Mouse (Mus musculus): ENCODE measurements at regions not wholly inside any gene's neighbourhood (a gene's known extent, or its start where the extent isn't known, plus 50 kb on each side); places are given as distances from the start of the nearest gene placed in this dataset.

DNA sequence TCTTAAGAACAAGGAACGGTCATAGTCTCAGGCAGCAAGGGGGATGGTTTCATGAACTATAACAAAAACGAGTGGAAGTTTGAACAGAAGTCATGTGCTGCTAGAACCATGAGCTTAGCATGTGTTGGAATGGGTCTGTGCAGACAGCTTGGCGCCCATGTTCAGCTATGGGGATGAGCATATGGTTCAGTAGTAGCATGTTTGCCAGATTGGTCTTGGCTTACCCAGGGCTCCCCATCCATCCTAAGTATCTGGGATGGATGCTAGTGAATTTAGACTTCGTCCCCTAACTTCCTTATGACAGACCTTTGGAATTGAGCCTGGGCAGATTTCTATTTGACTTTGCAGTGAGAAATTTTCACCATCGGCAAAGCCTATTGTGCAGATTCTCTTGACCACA, 634.9 kb upstream of the Tmem132c start:
- no peak for TF ChIP-seq GATA1 (IDR thresholded peaks at IDR 0.05; ENCODE audit: low read length)
- no peak for TF ChIP-seq TAL1 (IDR thresholded peaks at IDR 0.05; ENCODE audit: low read length)
